Comparison of ENCODE assay signal across 8 mouse cellular contexts in genomic region chr2:94243053-94243916, GRCm38 (mm10).
DNase-seq lines count a peak whose midpoint lies in the region; ATAC-seq and TF ChIP-seq lines count a peak whose summit lies in the region.

No protein-coding gene starts in this region.

- no peaks in the 10 kb centered on the region for H3K9me3 ChIP-seq in kidney, postnatal 0 days (replicated peaks; ENCODE audit: low read length)
- no peaks in the 10 kb centered on the region for H3K9me3 ChIP-seq in forebrain, embryonic 15.5 days
- H3K9me3 ChIP-seq in midbrain, embryonic 15.5 days = no peaks in the 10 kb centered on the region

- no peak overlapping the region for H3K4me2 ChIP-seq in kidney, postnatal 0 days (ENCODE audit: low read length)
- H3K4me2 ChIP-seq in forebrain, embryonic 15.5 days (replicated peaks) = peak overlapping the region; percentile 96
- H3K4me2 ChIP-seq in midbrain, embryonic 15.5 days = peak overlapping the region; percentile 97

- no peak for ATAC-seq in kidney, postnatal 0 days (replicated peaks; ENCODE audit: low FRiP score, low read depth)
- no peak for ATAC-seq in forebrain, embryonic 15.5 days (replicated peaks)
- no peak for ATAC-seq in midbrain, embryonic 15.5 days (replicated peaks)

- 1% methylated on average over 50 of the region's 50 CpGs for WGBS in kidney, postnatal 0 days
- WGBS in forebrain, embryonic 15.5 days = under 1% methylated on average over 50 of the region's 50 CpGs
- under 1% methylated on average over 50 of the region's 50 CpGs for WGBS in midbrain, embryonic 15.5 days

- no peak overlapping the region for H3K9ac ChIP-seq in kidney, postnatal 0 days (ENCODE audit: low read depth, low read length)
- H3K9ac ChIP-seq in forebrain, embryonic 15.5 days (replicated peaks) = no peak overlapping the region
- no peak overlapping the region for H3K9ac ChIP-seq in midbrain, embryonic 15.5 days

- no peak overlapping the region for H3K4me3 ChIP-seq in kidney, postnatal 0 days (replicated peaks; ENCODE audit: low read depth, low read length)
- peak overlapping the region; percentile 62 for H3K4me3 ChIP-seq in forebrain, embryonic 15.5 days
- peak overlapping the region; percentile 49 for H3K4me3 ChIP-seq in midbrain, embryonic 15.5 days

- DNase-seq in kidney, postnatal 0 days (ENCODE audit: low spot score) = no peak
- no peak for DNase-seq in kidney, postnatal 10 days
- DNase-seq in cerebellum, adult 9-11 months = peak; percentile 65
- DNase-seq in urinary bladder, postnatal 10 days (ENCODE audit: low spot score) = no peak
- no peak for DNase-seq in layer of hippocampus, adult 11-12 months (ENCODE audit: low spot score)
- no peak for DNase-seq in gastrocnemius, adult 8-10 months (ENCODE audit: low spot score in 2 of 2)

- TF ChIP-seq CTCF in kidney, postnatal 0 days (IDR thresholded peaks at IDR 0.05; ENCODE audit: low read depth) = 0 out of 2 replicates have a peak, but pooled peaks have one; percentile 5

- peaks cover 9% of the 10 kb centered on the region; the same call in 1 of the 2 replicates for H3K4me1 ChIP-seq in kidney, postnatal 0 days (replicated peaks; ENCODE audit: insufficient read depth, low read length)
- peaks cover 81% of the 10 kb centered on the region for H3K4me1 ChIP-seq in forebrain, embryonic 15.5 days
- H3K4me1 ChIP-seq in midbrain, embryonic 15.5 days = peaks cover 79% of the 10 kb centered on the region

- no peaks in the 10 kb centered on the region for H3K36me3 ChIP-seq in kidney, postnatal 0 days (ENCODE audit: insufficient read depth, low read length)
- H3K36me3 ChIP-seq in forebrain, embryonic 15.5 days = no peaks in the 10 kb centered on the region
- H3K36me3 ChIP-seq in midbrain, embryonic 15.5 days (replicated peaks) = no peaks in the 10 kb centered on the region

- peaks cover 86% of the 10 kb centered on the region for H3K27me3 ChIP-seq in kidney, postnatal 0 days (ENCODE audit: insufficient read depth, low read length)
- peaks cover 67% of the 10 kb centered on the region for H3K27me3 ChIP-seq in forebrain, embryonic 15.5 days
- peaks cover 57% of the 10 kb centered on the region for H3K27me3 ChIP-seq in midbrain, embryonic 15.5 days (replicated peaks)

- H3K27ac ChIP-seq in kidney, postnatal 0 days = no peak overlapping the region
- H3K27ac ChIP-seq in forebrain, embryonic 15.5 days (replicated peaks) = no peak overlapping the region
- H3K27ac ChIP-seq in midbrain, embryonic 15.5 days = no peak overlapping the region
